Mouse (Mus musculus) small intestine, adult 2 months (tissue): ENCODE results near the gene Prr36.

Source experiments
- CTCF ChIP-seq: fragments of 200-500 bp; IDR thresholded peaks from 2 replicates; pipeline ENCODE4 v1.5.1; 2012; ENCODE audit warnings: low read depth, mild to moderate bottlenecking, control low read depth, inconsistent platforms, low read length, moderate library complexity, mixed read lengths; ENCODE audit not compliant: insufficient replicate concordance, insufficient read length; ENCODE audit errors: extremely low read depth
- POLR2A ChIP-seq: fragments of 200-500 bp; IDR thresholded peaks from 2 replicates; pipeline ENCODE4 v1.6.1; 2012; ENCODE audit warnings: low read depth, mild to moderate bottlenecking, control low read depth, inconsistent platforms, low read length, moderate library complexity

- TF ChIP-seq CTCF (no peak), POLR2A (no peak)
Measured at GRCm38 (mm10) chr8:4172486-4172885, 44.8 kb downstream of the Prr36 start.
